Mouse (Mus musculus): ENCODE results near the gene Lypd6. TPM values are rescaled to one million over a fixed set of nuclear protein-coding genes. Genes with fewer than 3 reads are reported as not detected.

The Lypd6 gene
- polyA plus RNA-seq, 1 experiment from 2014 or later = 5.5 TPM

- Histone ChIP-seq H3K9ac (no peak overlapping the region), H3K27ac (no peak overlapping the region), H3K9me3 (no peaks in the 10 kb centered on the region), H3K4me1 (replicated peaks) (peaks cover 8% of the 10 kb centered on the region), H3K36me3 (no peaks in the 10 kb centered on the region), H3K4me2 (no peak overlapping the region), H3K27me3 (no peaks in the 10 kb centered on the region), H3K4me3 (no peak overlapping the region)
- ATAC-seq (ENCODE audit: low FRiP score) = no peak
- WGBS = 90% methylated on average over 3 of the region's 3 CpGs
Observed at GRCm38 (mm10) chr2:50188856-50189255, 122.6 kb downstream of the Lypd6 start.

GRCm38 (mm10) chr2:50196681-50197080, 130.5 kb downstream of the Lypd6 start:
- Histone ChIP-seq H3K4me2 (no peak overlapping the region), H3K9ac (no peak overlapping the region), H3K36me3 (no peaks in the 10 kb centered on the region), H3K4me3 (no peak overlapping the region), H3K27ac (no peak overlapping the region), H3K9me3 (no peaks in the 10 kb centered on the region), H3K4me1 (replicated peaks) (no peaks in the 10 kb centered on the region; the same call in 1 of the 2 replicates), H3K27me3 (no peaks in the 10 kb centered on the region)
- 50% methylated on average over 1 of the region's 1 CpGs for WGBS
- no peak for ATAC-seq (ENCODE audit: low FRiP score)

GRCm38 (mm10) chr2:50197801-50198200, 131.6 kb downstream of the Lypd6 start:
- Histone ChIP-seq H3K4me2 (no peak overlapping the region), H3K27ac (no peak overlapping the region), H3K4me3 (no peak overlapping the region), H3K9ac (no peak overlapping the region), H3K27me3 (no peaks in the 10 kb centered on the region), H3K9me3 (no peaks in the 10 kb centered on the region), H3K4me1 (replicated peaks) (no peaks in the 10 kb centered on the region; the same call in 1 of the 2 replicates), H3K36me3 (no peaks in the 10 kb centered on the region)
- 59% methylated on average over 4 of the region's 4 CpGs for WGBS
- ATAC-seq (ENCODE audit: low FRiP score) = no peak

- no peaks in the 10 kb centered on the region; the same call in 1 of the 2 replicates for H3K4me1 ChIP-seq (replicated peaks)
- 80% methylated on average over 2 of the region's 2 CpGs for whole genome bisulfite sequencing
- H3K4me2 ChIP-seq = no peak overlapping the region
- no peak for ATAC-seq (ENCODE audit: low FRiP score)
- H3K36me3 ChIP-seq = no peaks in the 10 kb centered on the region
- H3K9me3 ChIP-seq = no peaks in the 10 kb centered on the region
- H3K27ac ChIP-seq = no peak overlapping the region
- H3K27me3 ChIP-seq = no peaks in the 10 kb centered on the region
- no peak overlapping the region for H3K9ac ChIP-seq
- H3K4me3 ChIP-seq = no peak overlapping the region
Observed at GRCm38 (mm10) chr2:50200541-50200940, 134.3 kb downstream of the Lypd6 start.

GRCm38 (mm10) chr2:50220574-50220973, 154.3 kb downstream of the Lypd6 start:
- no peak overlapping the region for H3K4me2 ChIP-seq
- H3K9me3 ChIP-seq = no peaks in the 10 kb centered on the region
- 79% methylated on average over 7 of the region's 7 CpGs for WGBS
- no peaks in the 10 kb centered on the region for H3K36me3 ChIP-seq
- H3K4me3 ChIP-seq = no peak overlapping the region
- ATAC-seq (ENCODE audit: low FRiP score) = no peak
- no peaks in the 10 kb centered on the region for H3K27me3 ChIP-seq
- no peak overlapping the region for H3K9ac ChIP-seq
- H3K27ac ChIP-seq = no peak overlapping the region
- no peaks in the 10 kb centered on the region for H3K4me1 ChIP-seq (replicated peaks)

- no peak overlapping the region for H3K4me2 ChIP-seq
- H3K4me3 ChIP-seq = no peak overlapping the region
- H3K9me3 ChIP-seq = no peaks in the 10 kb centered on the region
- H3K27me3 ChIP-seq = no peaks in the 10 kb centered on the region
- no peaks in the 10 kb centered on the region for H3K4me1 ChIP-seq (replicated peaks)
- 92% methylated on average over 4 of the region's 4 CpGs for WGBS
- no peak for ATAC-seq (ENCODE audit: low FRiP score)
- H3K27ac ChIP-seq = no peak overlapping the region
- no peak overlapping the region for H3K9ac ChIP-seq
- no peaks in the 10 kb centered on the region for H3K36me3 ChIP-seq
Observed at GRCm38 (mm10) chr2:50225019-50225418, 158.8 kb downstream of the Lypd6 start.

GRCm38 (mm10) chr2:50233491-50233890, 167.3 kb downstream of the Lypd6 start:
- H3K4me2 ChIP-seq = no peak overlapping the region
- 70% methylated on average over 8 of the region's 8 CpGs for WGBS
- no peak for ATAC-seq (ENCODE audit: low FRiP score)

More at GRCm38 (mm10) chr2:50233491-50233890, 167.3 kb downstream of the Lypd6 start:
- H3K27me3 ChIP-seq = no peaks in the 10 kb centered on the region
- no peak overlapping the region for H3K9ac ChIP-seq
- no peaks in the 10 kb centered on the region for H3K36me3 ChIP-seq
- no peaks in the 10 kb centered on the region for H3K4me1 ChIP-seq (replicated peaks)
- H3K9me3 ChIP-seq = no peaks in the 10 kb centered on the region
- no peak overlapping the region for H3K4me3 ChIP-seq
- no peak overlapping the region for H3K27ac ChIP-seq

Other genes starting within 250 kb of the Lypd6 start
- 143 and 146 TPM in 2 replicates for gene Mmadhc, start 230.4 kb downstream of the Lypd6 start, polyA plus RNA-seq (2015; fragmentation: Nextera tagmentation; extraction: Ambion mirVana)